Mouse (Mus musculus) embryonic facial prominence, embryonic 15.5 days (tissue): ENCODE results near the gene Cd101. TPM values are rescaled to one million over a fixed set of nuclear protein-coding genes. Genes with fewer than 3 reads are reported as not detected.

Source experiments
- ATAC-seq: fragments of 200-750 bp; cut with Nextera tagmentation; 2 replicates; pipeline ENCODE4 v1.8.0; 2017; ENCODE audit warnings: low read depth, moderate TSS enrichment; ENCODE audit not compliant: insufficient number of reproducible peaks, low FRiP score, low TSS enrichment
- H3K27ac ChIP-seq: fragments of 300-500 bp; sonication (generic); replicated peaks from 2 replicates; pipeline ENCODE4 v1.5.1; 2015; ENCODE audit warnings: mild to moderate bottlenecking, inconsistent platforms
- H3K27me3 ChIP-seq: fragments of 300-500 bp; sonication (generic); 2 replicates; pipeline ENCODE4 v1.6.1; 2015; ENCODE audit warnings: inconsistent platforms
- H3K36me3 ChIP-seq: fragments of 300-500 bp; sonication (generic); 2 replicates; pipeline ENCODE4 v1.6.1; 2015; ENCODE audit warnings: mild to moderate bottlenecking, inconsistent platforms
- H3K4me1 ChIP-seq: fragments of 300-500 bp; sonication (generic); 2 replicates; pipeline ENCODE4 v1.6.1; 2015; ENCODE audit warnings: inconsistent platforms
- H3K4me2 ChIP-seq: fragments of 300-500 bp; sonication (generic); replicated peaks from 2 replicates; pipeline ENCODE4 v1.6.1; 2015; ENCODE audit warnings: mild to moderate bottlenecking, inconsistent platforms
- H3K4me3 ChIP-seq: fragments of 300-500 bp; sonication (generic); replicated peaks from 2 replicates; pipeline ENCODE4 v1.5.1; 2015; ENCODE audit warnings: mild to moderate bottlenecking, inconsistent platforms
- H3K9ac ChIP-seq: fragments of 300-500 bp; sonication (generic); 2 replicates; pipeline ENCODE4 v1.6.1; 2015; ENCODE audit warnings: inconsistent platforms
- H3K9me3 ChIP-seq: fragments of 300-500 bp; sonication (generic); replicated peaks from 2 replicates; pipeline ENCODE4 v1.6.1; 2016; ENCODE audit warnings: inconsistent platforms
- WGBS: fragments of 180-500 bp; shearing (Covaris S2); methylation state at CpG from one replicate; pipeline ENCODE4 v1.1.7; 2015; 5-methylcytosine and 5-hydroxymethylcytosine counted together
- polyA plus RNA-seq: library from polyadenylated mRNA; unstranded; fragments of >200 nt; fragmentation: Nextera tagmentation; extraction: Ambion mirVana; gene quantifications from 2 replicates; pipeline ENCODE4 v1.2.1, GENCODE M21; 2015

The Cd101 gene
- polyA plus RNA-seq, 1 experiment from 2014 or later, result 0.15 TPM

GRCm38 (mm10) chr3:101018494-101018893, 10.9 kb downstream of the Cd101 start:
- no peak overlapping the region for H3K27ac ChIP-seq
- H3K36me3 ChIP-seq, result no peaks in the 10 kb centered on the region
- no peak overlapping the region for H3K4me2 ChIP-seq
- no peaks in the 10 kb centered on the region for H3K9me3 ChIP-seq
- no peaks in the 10 kb centered on the region for H3K27me3 ChIP-seq
- peaks cover 8% of the 10 kb centered on the region; the same call in 1 of the 2 replicates for H3K4me1 ChIP-seq
- no peak for ATAC-seq
- H3K9ac ChIP-seq, result no peak overlapping the region
- 70% methylated on average over 6 of the region's 6 CpGs for WGBS
- H3K4me3 ChIP-seq, result no peak overlapping the region

GRCm38 (mm10) chr3:101016050-101016449, 13.3 kb downstream of the Cd101 start:
- no peaks in the 10 kb centered on the region for H3K27me3 ChIP-seq
- WGBS, result 90% methylated on average over 7 of the region's 7 CpGs
- no peaks in the 10 kb centered on the region for H3K9me3 ChIP-seq
- H3K27ac ChIP-seq, result no peak overlapping the region
- peaks cover 13% of the 10 kb centered on the region; the same call in 1 of the 2 replicates for H3K4me1 ChIP-seq
- no peak overlapping the region for H3K4me3 ChIP-seq
- ATAC-seq, result no peak
- no peaks in the 10 kb centered on the region for H3K36me3 ChIP-seq
- no peak overlapping the region for H3K9ac ChIP-seq
- H3K4me2 ChIP-seq, result no peak overlapping the region

- WGBS, result 27% methylated on average over 4 of the region's 4 CpGs
- H3K27me3 ChIP-seq, result no peaks in the 10 kb centered on the region
- ATAC-seq, result no peak
- H3K4me1 ChIP-seq, result peaks cover 13% of the 10 kb centered on the region; the same call in 1 of the 2 replicates
- H3K27ac ChIP-seq, result no peak overlapping the region
- no peaks in the 10 kb centered on the region for H3K9me3 ChIP-seq
- H3K9ac ChIP-seq, result no peak overlapping the region
- no peaks in the 10 kb centered on the region for H3K36me3 ChIP-seq
- no peak overlapping the region for H3K4me2 ChIP-seq
- H3K4me3 ChIP-seq, result no peak overlapping the region
Measured at GRCm38 (mm10) chr3:101015254-101015653, 14.1 kb downstream of the Cd101 start.

GRCm38 (mm10) chr3:101013536-101013935, 15.8 kb downstream of the Cd101 start:
- 82% methylated on average over 3 of the region's 3 CpGs for WGBS

GRCm38 (mm10) chr3:101013005-101013404, 16.4 kb downstream of the Cd101 start:
- H3K36me3 ChIP-seq, result no peaks in the 10 kb centered on the region
- peaks cover 13% of the 10 kb centered on the region; the same call in 1 of the 2 replicates for H3K4me1 ChIP-seq
- H3K9me3 ChIP-seq, result no peaks in the 10 kb centered on the region
- no peak for ATAC-seq
- H3K4me2 ChIP-seq, result no peak overlapping the region
- no peak overlapping the region for H3K4me3 ChIP-seq
- 89% methylated on average over 10 of the region's 10 CpGs for WGBS
- H3K27ac ChIP-seq, result no peak overlapping the region
- no peak overlapping the region for H3K9ac ChIP-seq
- no peaks in the 10 kb centered on the region for H3K27me3 ChIP-seq

More at GRCm38 (mm10) chr3:101013536-101013935, 15.8 kb downstream of the Cd101 start:
- Histone ChIP-seq H3K9me3 (no peaks in the 10 kb centered on the region), H3K36me3 (no peaks in the 10 kb centered on the region), H3K4me3 (no peak overlapping the region), H3K9ac (no peak overlapping the region), H3K4me1 (peaks cover 13% of the 10 kb centered on the region; the same call in 1 of the 2 replicates), H3K27me3 (no peaks in the 10 kb centered on the region), H3K4me2 (no peak overlapping the region), H3K27ac (no peak overlapping the region)
- ATAC-seq, result no peak

- H3K36me3 ChIP-seq, result no peaks in the 10 kb centered on the region
- WGBS, result 75% methylated on average over 8 of the region's 8 CpGs
- H3K4me2 ChIP-seq, result no peak overlapping the region
- no peak overlapping the region for H3K9ac ChIP-seq
- H3K4me3 ChIP-seq, result no peak overlapping the region
- no peaks in the 10 kb centered on the region for H3K27me3 ChIP-seq
- H3K4me1 ChIP-seq, result peaks cover 13% of the 10 kb centered on the region; the same call in 1 of the 2 replicates
- no peak for ATAC-seq
- no peak overlapping the region for H3K27ac ChIP-seq
- H3K9me3 ChIP-seq, result no peaks in the 10 kb centered on the region
Measured at GRCm38 (mm10) chr3:101012597-101012996, 16.8 kb downstream of the Cd101 start.

- Histone ChIP-seq H3K36me3 (no peaks in the 10 kb centered on the region), H3K4me2 (no peak overlapping the region), H3K9me3 (no peaks in the 10 kb centered on the region), H3K4me3 (no peak overlapping the region), H3K4me1 (peaks cover 13% of the 10 kb centered on the region; the same call in 1 of the 2 replicates), H3K9ac (no peak overlapping the region), H3K27ac (no peak overlapping the region), H3K27me3 (no peaks in the 10 kb centered on the region)
- 44% methylated on average over 10 of the region's 10 CpGs for WGBS
- ATAC-seq, result peak; percentile 34; the same call in 1 of the 2 replicates
Measured at GRCm38 (mm10) chr3:101012131-101012571, 17.2 kb downstream of the Cd101 start.

- Histone ChIP-seq H3K9me3 (no peaks in the 10 kb centered on the region), H3K4me3 (no peak overlapping the region), H3K4me2 (no peak overlapping the region), H3K4me1 (peaks cover 13% of the 10 kb centered on the region; the same call in 1 of the 2 replicates), H3K36me3 (no peaks in the 10 kb centered on the region), H3K27ac (no peak overlapping the region), H3K9ac (no peak overlapping the region), H3K27me3 (no peaks in the 10 kb centered on the region)
- no peak for ATAC-seq
- WGBS, result 58% methylated on average over 5 of the region's 5 CpGs
Measured at GRCm38 (mm10) chr3:101011203-101011600, 18.2 kb downstream of the Cd101 start.

GRCm38 (mm10) chr3:101010589-101011202, 18.7 kb downstream of the Cd101 start:
- ATAC-seq, result no peak
- no peaks in the 10 kb centered on the region for H3K9me3 ChIP-seq
- H3K4me2 ChIP-seq, result no peak overlapping the region
- no peak overlapping the region for H3K27ac ChIP-seq
- WGBS, result 69% methylated on average over 4 of the region's 4 CpGs
- no peaks in the 10 kb centered on the region for H3K27me3 ChIP-seq
- peaks cover 9% of the 10 kb centered on the region; the same call in 1 of the 2 replicates for H3K4me1 ChIP-seq
- H3K9ac ChIP-seq, result no peak overlapping the region
- no peaks in the 10 kb centered on the region for H3K36me3 ChIP-seq
- H3K4me3 ChIP-seq, result no peak overlapping the region

GRCm38 (mm10) chr3:101007112-101007782, 22.1 kb downstream of the Cd101 start:
- Histone ChIP-seq H3K9ac (no peak overlapping the region), H3K27ac (no peak overlapping the region), H3K9me3 (no peaks in the 10 kb centered on the region), H3K36me3 (no peaks in the 10 kb centered on the region), H3K4me2 (no peak overlapping the region), H3K4me1 (0 out of 2 replicates have a peak, but pooled peaks cover 2% of the 10 kb centered on the region), H3K4me3 (no peak overlapping the region), H3K27me3 (no peaks in the 10 kb centered on the region)
- 47% methylated on average over 5 of the region's 5 CpGs for WGBS
- ATAC-seq, result no peak

GRCm38 (mm10) chr3:101005392-101005791, 24.0 kb downstream of the Cd101 start:
- Histone ChIP-seq H3K36me3 (no peaks in the 10 kb centered on the region), H3K4me3 (no peak overlapping the region), H3K27ac (no peak overlapping the region), H3K4me2 (no peak overlapping the region), H3K27me3 (no peaks in the 10 kb centered on the region), H3K4me1 (no peaks in the 10 kb centered on the region), H3K9me3 (no peaks in the 10 kb centered on the region), H3K9ac (no peak overlapping the region)
- ATAC-seq, result no peak
- 60% methylated on average over 6 of the region's 6 CpGs for WGBS
